Comparison of ENCODE assay signal across 8 mouse cellular contexts in genomic region chr19:6364842-6365241, GRCm38 (mm10). TPM values are rescaled to one million over a fixed set of nuclear protein-coding genes. Genes with fewer than 3 reads are reported as not detected.
DNase-seq lines count a peak whose midpoint lies in the region; ATAC-seq and TF ChIP-seq lines count a peak whose summit lies in the region.

No protein-coding gene starts in this region.

- no peak for TF ChIP-seq CTCF in kidney, postnatal 0 days (IDR thresholded peaks at IDR 0.05; ENCODE audit: low read depth)
- no peak for TF ChIP-seq CTCF in bone marrow macrophage, adult 2 months (IDR thresholded peaks at IDR 0.05; ENCODE audit: low read depth, low read length)

- H3K4me2 ChIP-seq in kidney, postnatal 0 days (ENCODE audit: low read length): peak overlapping the region; percentile 66
- H3K4me2 ChIP-seq in hindbrain, embryonic 15.5 days: peak overlapping the region; percentile 84
- H3K4me2 ChIP-seq in midbrain, embryonic 16.5 days (ENCODE audit: low read length): peak overlapping the region; percentile 87

- no peak for DNase-seq in kidney, postnatal 0 days (ENCODE audit: low spot score)
- no peak for DNase-seq in kidney, adult 11 months
- DNase-seq in thymus, postnatal 25 days: no peak
- DNase-seq in urinary bladder, postnatal 36 days (ENCODE audit: low spot score in 2 of 2): no peak
- no peak for DNase-seq in left cerebral cortex, postnatal 25 days (ENCODE audit: low spot score in 2 of 2)

- H3K9ac ChIP-seq in kidney, postnatal 0 days (ENCODE audit: low read depth, low read length): peak overlapping the region; percentile 91
- peak overlapping the region; percentile 93 for H3K9ac ChIP-seq in hindbrain, embryonic 15.5 days
- H3K9ac ChIP-seq in midbrain, embryonic 16.5 days (ENCODE audit: low read depth, low read length): peak overlapping the region; percentile 99

- peaks cover 39% of the 10 kb centered on the region for H3K36me3 ChIP-seq in kidney, postnatal 0 days (ENCODE audit: insufficient read depth, low read length)
- H3K36me3 ChIP-seq in hindbrain, embryonic 15.5 days: peaks cover 43% of the 10 kb centered on the region
- peaks cover 26% of the 10 kb centered on the region for H3K36me3 ChIP-seq in midbrain, embryonic 16.5 days (ENCODE audit: control insufficient read depth, insufficient read depth, low read length)

- no peak for TF ChIP-seq POLR2A in bone marrow macrophage, adult 2 months (IDR thresholded peaks at IDR 0.05; ENCODE audit: borderline replicate concordance, low read depth, low read length)

- intact Hi-C loops in left cerebral cortex, postnatal 25 days (cut with DNase I): no loop called here

- peaks cover 6% of the 10 kb centered on the region; the same call in 1 of the 2 replicates for H3K4me1 ChIP-seq in kidney, postnatal 0 days (replicated peaks; ENCODE audit: insufficient read depth, low read length)
- peaks cover 18% of the 10 kb centered on the region for H3K4me1 ChIP-seq in bone marrow macrophage, adult 2 months (ENCODE audit: control insufficient read depth, insufficient read depth, low read length)
- peaks cover 39% of the 10 kb centered on the region for H3K4me1 ChIP-seq in hindbrain, embryonic 15.5 days (replicated peaks)
- peaks cover 27% of the 10 kb centered on the region for H3K4me1 ChIP-seq in midbrain, embryonic 16.5 days (ENCODE audit: control insufficient read depth, insufficient read depth, low read length)

- H3K9me3 ChIP-seq in kidney, postnatal 0 days (replicated peaks; ENCODE audit: low read length): no peaks in the 10 kb centered on the region
- no peaks in the 10 kb centered on the region for H3K9me3 ChIP-seq in hindbrain, embryonic 15.5 days
- H3K9me3 ChIP-seq in midbrain, embryonic 16.5 days (replicated peaks; ENCODE audit: control insufficient read depth, low read length, poor library complexity, severe bottlenecking): no peaks in the 10 kb centered on the region

- H3K4me3 ChIP-seq in kidney, postnatal 0 days (replicated peaks; ENCODE audit: low read depth, low read length): peak overlapping the region; percentile 81
- peak overlapping the region; percentile 65 for H3K4me3 ChIP-seq in bone marrow macrophage, adult 2 months (ENCODE audit: insufficient read depth, low read length)
- H3K4me3 ChIP-seq in hindbrain, embryonic 15.5 days: peak overlapping the region; percentile 86
- peak overlapping the region; percentile 100 for H3K4me3 ChIP-seq in midbrain, embryonic 16.5 days (ENCODE audit: low read depth, low read length)

- no peak overlapping the region for H3K27ac ChIP-seq in kidney, postnatal 0 days
- peak overlapping the region; percentile 98 for H3K27ac ChIP-seq in bone marrow macrophage, adult 2 months (ENCODE audit: insufficient read depth, low read depth, low read length)
- 0 out of 2 replicates have a peak overlapping the region, but pooled peaks have one; percentile 96 for H3K27ac ChIP-seq in hindbrain, embryonic 15.5 days (replicated peaks)
- peak overlapping the region; percentile 99; the same call in 1 of the 2 replicates for H3K27ac ChIP-seq in midbrain, embryonic 16.5 days (ENCODE audit: low read length)

- no peaks in the 10 kb centered on the region for H3K27me3 ChIP-seq in kidney, postnatal 0 days (ENCODE audit: insufficient read depth, low read length)
- no peaks in the 10 kb centered on the region for H3K27me3 ChIP-seq in hindbrain, embryonic 15.5 days
- H3K27me3 ChIP-seq in midbrain, embryonic 16.5 days (ENCODE audit: control insufficient read depth, insufficient read depth, low read depth, low read length): no peaks in the 10 kb centered on the region

- ATAC-seq in kidney, postnatal 0 days (replicated peaks; ENCODE audit: low FRiP score, low read depth): no peak
- no peak for ATAC-seq in hindbrain, embryonic 15.5 days (ENCODE audit: low FRiP score, low read depth)
- no peak for ATAC-seq in midbrain, embryonic 16.5 days

- WGBS in kidney, postnatal 0 days: 0% methylated on average over 2 of the region's 2 CpGs
- 2% methylated on average over 2 of the region's 2 CpGs for WGBS in hindbrain, embryonic 15.5 days
- WGBS in midbrain, embryonic 16.5 days: 5% methylated on average over 2 of the region's 2 CpGs

RNA-seq across cellular contexts. Expression of gene Sf1, which starts 1.4 kb away (rescaled TPM):
- 91.1 and 97.2 TPM in 2 replicates for polyA plus RNA-seq in kidney, postnatal 0 days (2015; fragmentation: Nextera tagmentation; extraction: Ambion mirVana)
- polyA plus RNA-seq in bone marrow macrophage, adult 2 months (2012; ENCODE audit: insufficient read depth, insufficient read length, missing spikeins): 159 and 170 TPM in 2 replicates
- 103 and 117 TPM in 2 replicates for polyA plus RNA-seq in hindbrain, embryonic 15.5 days (2015; fragmentation: Nextera tagmentation; extraction: Ambion mirVana)
- 95.9 and 99.5 TPM in 2 replicates for polyA plus RNA-seq in midbrain, embryonic 16.5 days (2015; fragmentation: Nextera tagmentation; extraction: Ambion mirVana)
- 100 to 1,000 TPM; 180 to 195 TPM for total RNA-seq in left cerebral cortex, postnatal 25 days (2021)

RNA-seq across cellular contexts. Expression of gene Pygm, which starts 19.4 kb away (rescaled TPM):
- polyA plus RNA-seq in kidney, postnatal 0 days (2015; fragmentation: Nextera tagmentation; extraction: Ambion mirVana): 24.5 and 25.8 TPM in 2 replicates
- polyA plus RNA-seq in bone marrow macrophage, adult 2 months (2012; ENCODE audit: insufficient read depth, insufficient read length, missing spikeins): 0.97 and 2.1 TPM in 2 replicates
- polyA plus RNA-seq in hindbrain, embryonic 15.5 days (2015; fragmentation: Nextera tagmentation; extraction: Ambion mirVana): 7.0 and 7.6 TPM in 2 replicates
- polyA plus RNA-seq in midbrain, embryonic 16.5 days (2015; fragmentation: Nextera tagmentation; extraction: Ambion mirVana): 7.3 and 7.5 TPM in 2 replicates
- 10 to 100 TPM; 26.8 to 35.5 TPM for total RNA-seq in left cerebral cortex, postnatal 25 days (2021)

RNA-seq across cellular contexts. Expression of gene Map4k2, which starts 23.9 kb away (rescaled TPM):
- polyA plus RNA-seq in kidney, postnatal 0 days (2015; fragmentation: Nextera tagmentation; extraction: Ambion mirVana): 12.2 and 13.5 TPM in 2 replicates
- 57.4 and 58.5 TPM in 2 replicates for polyA plus RNA-seq in bone marrow macrophage, adult 2 months (2012; ENCODE audit: insufficient read depth, insufficient read length, missing spikeins)
- 20.1 and 21.8 TPM in 2 replicates for polyA plus RNA-seq in hindbrain, embryonic 15.5 days (2015; fragmentation: Nextera tagmentation; extraction: Ambion mirVana)
- polyA plus RNA-seq in midbrain, embryonic 16.5 days (2015; fragmentation: Nextera tagmentation; extraction: Ambion mirVana): 19.0 and 20.1 TPM in 2 replicates
- 10 to 100 TPM; 83.3 to 92.3 TPM for total RNA-seq in left cerebral cortex, postnatal 25 days (2021)

RNA-seq across cellular contexts. Expression of gene Men1, which starts 30.1 kb away (rescaled TPM):
- 51.9 and 54.6 TPM in 2 replicates for polyA plus RNA-seq in kidney, postnatal 0 days (2015; fragmentation: Nextera tagmentation; extraction: Ambion mirVana)
- polyA plus RNA-seq in bone marrow macrophage, adult 2 months (2012; ENCODE audit: insufficient read depth, insufficient read length, missing spikeins): 28.1 and 29.1 TPM in 2 replicates
- 78.8 and 82.3 TPM in 2 replicates for polyA plus RNA-seq in hindbrain, embryonic 15.5 days (2015; fragmentation: Nextera tagmentation; extraction: Ambion mirVana)
- 71.4 and 74.8 TPM in 2 replicates for polyA plus RNA-seq in midbrain, embryonic 16.5 days (2015; fragmentation: Nextera tagmentation; extraction: Ambion mirVana)
- total RNA-seq in left cerebral cortex, postnatal 25 days (2021): 10 to 100 TPM; 69.7 to 70.0 TPM

RNA-seq across cellular contexts. Expression of gene Rasgrp2, which starts 34.3 kb away (rescaled TPM):
- 97.5 and 116 TPM in 2 replicates for polyA plus RNA-seq in kidney, postnatal 0 days (2015; fragmentation: Nextera tagmentation; extraction: Ambion mirVana)
- 5.9 and 7.7 TPM in 2 replicates for polyA plus RNA-seq in bone marrow macrophage, adult 2 months (2012; ENCODE audit: insufficient read depth, insufficient read length, missing spikeins)
- 140 and 148 TPM in 2 replicates for polyA plus RNA-seq in hindbrain, embryonic 15.5 days (2015; fragmentation: Nextera tagmentation; extraction: Ambion mirVana)
- polyA plus RNA-seq in midbrain, embryonic 16.5 days (2015; fragmentation: Nextera tagmentation; extraction: Ambion mirVana): 91.4 and 139 TPM in 2 replicates
- total RNA-seq in left cerebral cortex, postnatal 25 days (2021): 10 to 100 TPM; 49.8 to 86.4 TPM
